ENCODE assay signal across 8 mouse cellular contexts in genomic region chr4:137862516-137863240, GRCm38 (mm10). TPM values are rescaled to one million over a fixed set of nuclear protein-coding genes. Genes with fewer than 3 reads are reported as not detected.
DNase-seq lines count a peak whose midpoint lies in the region; ATAC-seq and TF ChIP-seq lines count a peak whose summit lies in the region.

No protein-coding gene starts in this region.

- peak overlapping the region; percentile 65 for H3K4me3 ChIP-seq in heart, embryonic 15.5 days
- peak overlapping the region; percentile 83 for H3K4me3 ChIP-seq in embryonic facial prominence, embryonic 13.5 days
- peak overlapping the region; percentile 81 for H3K4me3 ChIP-seq in limb, embryonic 12.5 days (replicated peaks)
- H3K4me3 ChIP-seq in stomach, postnatal 0 days (ENCODE audit: low read depth, low read length): peak overlapping the region; percentile 80

- H3K4me1 ChIP-seq in heart, embryonic 15.5 days (replicated peaks): peaks cover 49% of the 10 kb centered on the region
- H3K4me1 ChIP-seq in embryonic facial prominence, embryonic 13.5 days: peaks cover 61% of the 10 kb centered on the region
- H3K4me1 ChIP-seq in limb, embryonic 12.5 days (replicated peaks): peaks cover 60% of the 10 kb centered on the region
- peaks cover 17% of the 10 kb centered on the region for H3K4me1 ChIP-seq in stomach, postnatal 0 days (replicated peaks; ENCODE audit: control insufficient read depth, insufficient read depth)

- H3K36me3 ChIP-seq in heart, embryonic 15.5 days: no peaks in the 10 kb centered on the region
- H3K36me3 ChIP-seq in embryonic facial prominence, embryonic 13.5 days: no peaks in the 10 kb centered on the region
- H3K36me3 ChIP-seq in limb, embryonic 12.5 days: no peaks in the 10 kb centered on the region
- H3K36me3 ChIP-seq in stomach, postnatal 0 days (ENCODE audit: control insufficient read depth, insufficient read depth, low read length): no peaks in the 10 kb centered on the region

- CTCF ChIA-PET in Patski (lab: Charles Lee): interaction anchor here (1.4 to 2.2 kb wide), 3 partner anchors 29 to 91 kb away, joined by 3 to 19 read pairs (median 4); no protein-coding TSS in a partner anchor

- intact Hi-C loops in heart, postnatal 36 days (cut with DNase I): no loop called here

- H3K27me3 ChIP-seq in heart, embryonic 15.5 days: 0 out of 2 replicates have a peak, but pooled peaks cover 8% of the 10 kb centered on the region
- no peaks in the 10 kb centered on the region for H3K27me3 ChIP-seq in Patski
- H3K27me3 ChIP-seq in embryonic facial prominence, embryonic 13.5 days: no peaks in the 10 kb centered on the region
- no peaks in the 10 kb centered on the region for H3K27me3 ChIP-seq in limb, embryonic 12.5 days
- no peaks in the 10 kb centered on the region for H3K27me3 ChIP-seq in stomach, postnatal 0 days (ENCODE audit: control insufficient read depth, insufficient read depth, low read length)

- no peaks in the 10 kb centered on the region for H3K9me3 ChIP-seq in heart, embryonic 15.5 days (replicated peaks)
- no peaks in the 10 kb centered on the region for H3K9me3 ChIP-seq in embryonic facial prominence, embryonic 13.5 days
- no peaks in the 10 kb centered on the region for H3K9me3 ChIP-seq in limb, embryonic 12.5 days
- no peaks in the 10 kb centered on the region for H3K9me3 ChIP-seq in stomach, postnatal 0 days (ENCODE audit: control insufficient read depth, low read length)

- no peak for DNase-seq in heart, postnatal 36 days
- no peak for DNase-seq in Patski (ENCODE audit: low read depth, low spot score)
- no peak for DNase-seq in stomach, postnatal 0 days (ENCODE audit: low spot score)
- DNase-seq in layer of hippocampus, adult 9-11 months: no peak
- no peak for DNase-seq in T-cell, adult 2 months (ENCODE audit: low spot score)

- H3K27ac ChIP-seq in heart, embryonic 15.5 days: peak overlapping the region; percentile 44
- peak overlapping the region; percentile 63; the same call in 1 of the 2 replicates for H3K27ac ChIP-seq in embryonic facial prominence, embryonic 13.5 days
- H3K27ac ChIP-seq in limb, embryonic 12.5 days: peak overlapping the region; percentile 69
- peak overlapping the region; percentile 85 for H3K27ac ChIP-seq in stomach, postnatal 0 days (replicated peaks)

- no peak for TF ChIP-seq CTCF in Patski (IDR thresholded peaks at IDR 0.05)
- no peak for TF ChIP-seq CTCF in stomach, postnatal 0 days (IDR thresholded peaks at IDR 0.05; ENCODE audit: low read depth)

- H3K9ac ChIP-seq in heart, embryonic 15.5 days: peak overlapping the region; percentile 71
- peak overlapping the region; percentile 91 for H3K9ac ChIP-seq in embryonic facial prominence, embryonic 13.5 days
- peak overlapping the region; percentile 84 for H3K9ac ChIP-seq in limb, embryonic 12.5 days (replicated peaks)
- peak overlapping the region; percentile 82 for H3K9ac ChIP-seq in stomach, postnatal 0 days (ENCODE audit: low read length)

- peak overlapping the region; percentile 89 for H3K4me2 ChIP-seq in heart, embryonic 15.5 days
- peak overlapping the region; percentile 82 for H3K4me2 ChIP-seq in embryonic facial prominence, embryonic 13.5 days
- peak overlapping the region; percentile 80 for H3K4me2 ChIP-seq in limb, embryonic 12.5 days
- peak overlapping the region; percentile 72 for H3K4me2 ChIP-seq in stomach, postnatal 0 days (replicated peaks; ENCODE audit: low read depth)

- POLR2A ChIA-PET in Patski (lab: Charles Lee): interaction anchor here (0.7 to 2.5 kb wide), 3 partner anchors 14 to 83 kb away, joined by 3 to 5 read pairs (median 4); no protein-coding TSS in a partner anchor

- in situ Hi-C loops in Patski (cut with MboI; ENCODE audit: low pct_unique_long_range_greater_than_20kb): no loop called here

- TF ChIP-seq EP300 in stomach, postnatal 0 days (optimal IDR thresholded peaks at IDR 0.05): no peak

- ATAC-seq in heart, embryonic 15.5 days (replicated peaks; ENCODE audit: insufficient number of reproducible peaks, insufficient read depth, low FRiP score, low read depth): peak; percentile 18; the same call in 1 of the 2 replicates
- ATAC-seq in Patski: peak; percentile 23
- no peak for ATAC-seq in embryonic facial prominence, embryonic 13.5 days (ENCODE audit: insufficient number of reproducible peaks, insufficient read depth, low FRiP score, low TSS enrichment, low read depth)
- ATAC-seq in limb, embryonic 12.5 days (ENCODE audit: insufficient number of reproducible peaks, insufficient read depth, low FRiP score, low TSS enrichment, low read depth): no peak
- no peak for ATAC-seq in stomach, postnatal 0 days (ENCODE audit: low FRiP score, low TSS enrichment)

- WGBS in heart, embryonic 15.5 days: 8% methylated on average over 21 of the region's 21 CpGs
- 7% methylated on average over 21 of the region's 21 CpGs for WGBS in embryonic facial prominence, embryonic 13.5 days
- 15% methylated on average over 21 of the region's 21 CpGs for WGBS in limb, embryonic 12.5 days
- whole genome bisulfite sequencing in stomach, postnatal 0 days: 7% methylated on average over 21 of the region's 21 CpGs

RNA-seq across cellular contexts. Expression of gene Ece1, which starts 0.6 kb away (rescaled TPM):
- polyA plus RNA-seq in heart, embryonic 15.5 days (2015; fragmentation: Nextera tagmentation; extraction: Ambion mirVana): 51.3 and 77.2 TPM in 2 replicates
- total RNA-seq in heart, postnatal 36 days (2021): 100 to 1,000 TPM; 113 to 115 TPM
- polyA plus RNA-seq in Patski (2021): 147 TPM
- 49.9 and 65.0 TPM in 2 replicates for polyA plus RNA-seq in embryonic facial prominence, embryonic 13.5 days (2015; fragmentation: Nextera tagmentation; extraction: Ambion mirVana)
- polyA plus RNA-seq in limb, embryonic 12.5 days (2016; fragmentation: Nextera tagmentation; extraction: Ambion mirVana): 23.9 and 24.5 TPM in 2 replicates
- polyA plus RNA-seq in stomach, postnatal 0 days (2015; fragmentation: Nextera tagmentation; extraction: Ambion mirVana): 22.9 and 29.8 TPM in 2 replicates

Comparison
In these comparisons a context has a peak if more than half of its experiments do, and no peak if none do; other contexts are left out.
1. ATAC-seq: peak in heart, embryonic 15.5 days (single experiment) and Patski (single experiment); none in embryonic facial prominence, embryonic 13.5 days (single experiment), limb, embryonic 12.5 days (single experiment) and stomach, postnatal 0 days (single experiment).
2. Peak in every context shown above with its lines, with median percentiles within 50 percentile points of each other: H3K27ac ChIP-seq, H3K4me2 ChIP-seq, H3K4me3 ChIP-seq and H3K9ac ChIP-seq.